Mouse (Mus musculus): ENCODE measurements around the gene Abcf1. TPM values are rescaled to one million over a fixed set of nuclear protein-coding genes. Genes with fewer than 3 reads are reported as not detected.

Abcf1 gene
- total and polyA plus RNA-seq, 3 experiments, result 142 to 312 TPM; not detected in 1

- H3K79me2 ChIP-seq (ENCODE audit: control insufficient read depth, insufficient read depth, low read length, poor library complexity), result peaks cover 45% of the 10 kb centered on the region
- peaks cover 25 to 33% of the 10 kb centered on the region in 2 experiments for H3K4me1 ChIP-seq (ENCODE audit: control insufficient read depth in 1 of 2, insufficient read depth in 2 of 2, low read length in 2 of 2)
- no peak overlapping the region for H3K27ac ChIP-seq (ENCODE audit: control insufficient read depth, low read depth, low read length)
- H3K4me3 ChIP-seq (ENCODE audit: control insufficient read depth in 1 of 2, insufficient read depth in 1 of 2, low read depth in 2 of 2, low read length in 2 of 2), result no peak overlapping the region
- no peaks in the 10 kb centered on the region for H3K27me3 ChIP-seq (ENCODE audit: control insufficient read depth in 1 of 2, insufficient read depth in 2 of 2, low read length in 2 of 2)
- peak; percentile 98 for DNase-seq (ENCODE audit: low read depth, low spot score)
- no peaks in the 10 kb centered on the region for H3K9me3 ChIP-seq (replicated peaks; ENCODE audit: insufficient read depth, low read length)
- H3K36me3 ChIP-seq (ENCODE audit: control insufficient read depth in 1 of 2, insufficient read depth in 2 of 2, low read length in 2 of 2), result peaks cover 0 to 41% of the 10 kb centered on the region in 2 experiments; a peak in 3 of 4 replicates
- peak overlapping the region; percentile 15; the same call in 1 of the 2 replicates for H3K9ac ChIP-seq (ENCODE audit: control insufficient read depth, low read depth, low read length, poor library complexity, severe bottlenecking)
- TF ChIP-seq ZC3H11A (IDR thresholded peaks at IDR 0.05; ENCODE audit: low read depth, low read length) (peak; percentile 99), RCOR1 (IDR thresholded peaks at IDR 0.05; ENCODE audit: low read depth, low read length) (peak; percentile 48; the same call in 1 of the 2 replicates), E2F4 (IDR thresholded peaks at IDR 0.05; ENCODE audit: borderline replicate concordance, low read depth, low read length) (no peak), MXI1 (IDR thresholded peaks at IDR 0.05; ENCODE audit: low read depth, low read length) (peak; percentile 88), MYB (IDR thresholded peaks at IDR 0.05; ENCODE audit: low read depth, low read length) (no peak), ZMIZ1 (IDR thresholded peaks at IDR 0.05; ENCODE audit: low read depth, low read length) (no peak), USF2 (IDR thresholded peaks at IDR 0.05; ENCODE audit: borderline replicate concordance in 1 of 2, insufficient read depth in 1 of 2, low read depth in 1 of 2, low read length in 2 of 2) (no peak), POLR2A (IDR thresholded peaks at IDR 0.05; ENCODE audit: control insufficient read depth in 1 of 2, insufficient read depth in 1 of 2, low read depth in 1 of 2, low read length in 2 of 2, poor library complexity in 1 of 2) (0 out of 4 replicates have a peak, but pooled peaks of 1 of the 2 experiments have one; percentile 36), POLR2AphosphoS5 (IDR thresholded peaks at IDR 0.05; ENCODE audit: borderline replicate concordance, low read depth, low read length) (no peak), CTCF (IDR thresholded peaks at IDR 0.05 in 2 of 3, conservative IDR thresholded peaks at IDR 0.05 in 1 of 3; ENCODE audit: control insufficient read depth in 1 of 3, insufficient read depth in 1 of 3, low read depth in 2 of 3, low read length in 3 of 3, poor library complexity in 1 of 3, severe bottlenecking in 1 of 3) (peak; percentile 64 to 100 (median 100)), CHD2 (IDR thresholded peaks at IDR 0.05; ENCODE audit: low read length) (no peak), ZKSCAN1 (IDR thresholded peaks at IDR 0.05; ENCODE audit: low read depth, low read length) (no peak), UBTF (IDR thresholded peaks at IDR 0.05; ENCODE audit: borderline replicate concordance, insufficient read depth, low read depth, low read length) (no peak), ELF1 (IDR thresholded peaks at IDR 0.05; ENCODE audit: low read depth, low read length) (no peak), MAX (IDR thresholded peaks at IDR 0.05; ENCODE audit: low read length) (no peak; the same call in 1 of the 2 replicates), JUND (IDR thresholded peaks at IDR 0.05; ENCODE audit: low read depth, low read length) (no peak), ETS1 (IDR thresholded peaks at IDR 0.05; ENCODE audit: low read depth, low read length) (peak; percentile 58; the same call in 1 of the 2 replicates), KAT2A (conservative IDR thresholded peaks at IDR 0.05; ENCODE audit: low read depth, low read length) (no peak), SMC3 (IDR thresholded peaks at IDR 0.05; ENCODE audit: low read depth, low read length) (peak; percentile 100), MAFK (IDR thresholded peaks at IDR 0.05; ENCODE audit: borderline replicate concordance, low read depth, low read length) (no peak), TAL1 (IDR thresholded peaks at IDR 0.05; ENCODE audit: low read length) (no peak), TBP (IDR thresholded peaks at IDR 0.05; ENCODE audit: low read depth, low read length) (0 out of 2 replicates have a peak, but pooled peaks have one; percentile 37), ZNF384 (IDR thresholded peaks at IDR 0.05; ENCODE audit: low read depth, low read length) (0 out of 2 replicates have a peak, but pooled peaks have one; percentile 32), MAZ (IDR thresholded peaks at IDR 0.05; ENCODE audit: low read depth, low read length) (peak; percentile 57), GABPA (IDR thresholded peaks at IDR 0.05; ENCODE audit: low read depth, low read length) (no peak), SIN3A (IDR thresholded peaks at IDR 0.05; ENCODE audit: low read length) (peak; percentile 98), MEF2A (IDR thresholded peaks at IDR 0.05; ENCODE audit: extremely low read depth, insufficient replicate concordance, low read depth, low read length, poor library complexity, severe bottlenecking) (no peak), NRF1 (IDR thresholded peaks at IDR 0.05; ENCODE audit: insufficient read depth, low read depth, low read length, poor library complexity, severe bottlenecking) (no peak), BHLHE40 (IDR thresholded peaks at IDR 0.05; ENCODE audit: borderline replicate concordance, low read depth, low read length) (0 out of 2 replicates have a peak, but pooled peaks have one; percentile 23), EP300 (IDR thresholded peaks at IDR 0.05; ENCODE audit: low read depth in 1 of 2, low read length in 2 of 2) (no peak; a peak in 2 of 4 replicates), NELFE (IDR thresholded peaks at IDR 0.05; ENCODE audit: low read depth, low read length) (no peak), CHD1 (IDR thresholded peaks at IDR 0.05; ENCODE audit: low read depth, low read length) (no peak), TCF12 (IDR thresholded peaks at IDR 0.05; ENCODE audit: low read depth, low read length) (no peak), RAD21 (IDR thresholded peaks at IDR 0.05; ENCODE audit: low read depth, low read length) (no peak; the same call in none of the 2 replicates), GATA1 (IDR thresholded peaks at IDR 0.05; ENCODE audit: low read depth, low read length) (no peak), POLR2AphosphoS2 (IDR thresholded peaks at IDR 0.05; ENCODE audit: low read length) (0 out of 2 replicates have a peak, but pooled peaks have one; percentile 19), MYC (IDR thresholded peaks at IDR 0.05; ENCODE audit: low read depth, low read length) (0 out of 2 replicates have a peak, but pooled peaks have one; percentile 40)
These were observed 27.4 kb upstream of the Abcf1 start for GRCm38 (mm10) chr17:35996949-35997348.

Measured in MEL (cell line).